Mouse (Mus musculus): Measurements from ENCODE around the gene Mss51. TPM values are rescaled to one million over a fixed set of nuclear protein-coding genes. Genes with fewer than 3 reads are reported as not detected.

Gene Mss51
- polyA plus RNA-seq, 1 experiment from 2014 or later, result 0.83 TPM

DNA sequence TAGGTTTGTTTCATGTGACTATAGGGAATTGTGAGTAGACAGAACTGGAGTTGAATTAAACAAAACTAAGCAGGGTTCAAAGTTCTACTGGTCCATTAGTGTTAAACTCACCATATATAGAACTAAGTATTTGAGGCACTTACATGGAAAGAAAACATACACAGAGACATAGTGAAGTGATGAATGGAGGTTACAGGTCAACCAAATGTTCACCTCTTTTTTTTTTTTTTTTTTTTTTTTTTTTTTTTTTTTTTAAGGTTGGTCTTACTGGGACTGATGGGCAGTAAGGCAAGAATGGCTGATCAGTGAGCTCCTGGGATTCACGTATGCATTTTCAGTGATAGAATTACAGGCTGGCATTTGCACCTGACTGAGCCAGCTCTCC is 16.5 kb downstream of the Mss51 start:
- H3K9me3 ChIP-seq (replicated peaks), result no peaks in the 10 kb centered on the region
- peak overlapping the region; percentile 67 for H3K4me2 ChIP-seq (replicated peaks)
- peak overlapping the region; percentile 63 for H3K4me3 ChIP-seq
- peak overlapping the region; percentile 66; the same call in 1 of the 2 replicates for H3K9ac ChIP-seq
- ATAC-seq (ENCODE audit: low FRiP score), result 0 out of 2 replicates have a peak, but pooled peaks have one; percentile 19
- peaks cover 10% of the 10 kb centered on the region for H3K27me3 ChIP-seq
- H3K27ac ChIP-seq, result no peak overlapping the region
- H3K36me3 ChIP-seq, result peaks cover 15% of the 10 kb centered on the region
- H3K4me1 ChIP-seq, result peaks cover 5% of the 10 kb centered on the region
- WGBS, result 55% methylated on average over 1 of the region's 1 CpGs

GRCm38 (mm10) chr14:20479291-20480194 is 17.2 kb downstream of the Mss51 start, which contains the start of gene Anxa7:
Gene Anxa7 (minus strand): TSS chr14:20480133.
- 0 out of 2 replicates have a peak within 1 kb of the TSS, but pooled peaks have one; percentile 23 for H3K27ac ChIP-seq
- 2% methylated on average over 48 of the region's 48 CpGs for WGBS
- peaks cover 10% of the 10 kb centered on the region for H3K27me3 ChIP-seq
- peak within 1 kb of the TSS; percentile 66 for H3K9ac ChIP-seq
- peaks cover 5% of the 10 kb centered on the region for H3K4me1 ChIP-seq
- peak within 1 kb of the TSS; percentile 63 for H3K4me3 ChIP-seq
- ATAC-seq (ENCODE audit: low FRiP score), result peak; percentile 75
- no peaks in the 10 kb centered on the region for H3K9me3 ChIP-seq (replicated peaks)
- H3K36me3 ChIP-seq, result peaks cover 9% of the 10 kb centered on the region; the same call in 1 of the 2 replicates
- H3K4me2 ChIP-seq (replicated peaks), result peak within 1 kb of the TSS; percentile 67

DNA sequence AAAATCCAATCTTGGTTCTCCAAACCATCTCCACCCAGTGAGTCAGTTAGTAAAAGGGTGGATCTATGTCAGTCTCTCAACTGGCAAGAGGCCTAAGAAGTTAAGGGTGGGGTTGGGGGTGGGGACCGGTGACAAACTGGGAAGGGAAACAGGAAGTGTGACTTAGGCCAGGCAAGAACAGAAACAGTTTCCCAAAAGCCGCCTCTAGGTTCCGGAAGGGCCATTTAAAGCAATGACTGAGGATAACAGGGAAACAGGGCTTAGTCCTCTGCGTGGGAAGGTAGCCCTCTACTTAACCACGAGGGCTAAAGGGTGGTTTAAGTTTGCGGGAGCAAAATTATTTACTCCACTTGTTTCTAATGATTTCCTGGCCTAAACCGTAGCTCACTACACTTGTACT is 17.9 kb downstream of the Mss51 start:
- ATAC-seq (ENCODE audit: low FRiP score), result no peak
- Histone ChIP-seq H3K4me3 (peak overlapping the region; percentile 63), H3K9me3 (replicated peaks) (no peaks in the 10 kb centered on the region), H3K27ac (0 out of 2 replicates have a peak overlapping the region, but pooled peaks have one; percentile 7), H3K9ac (no peak overlapping the region; the same call in 1 of the 2 replicates), H3K36me3 (0 out of 2 replicates have a peak, but pooled peaks cover 2% of the 10 kb centered on the region), H3K4me2 (replicated peaks) (peak overlapping the region; percentile 67), H3K27me3 (peaks cover 10% of the 10 kb centered on the region), H3K4me1 (peaks cover 5% of the 10 kb centered on the region)
- WGBS, result 23% methylated on average over 7 of the region's 7 CpGs

DNA sequence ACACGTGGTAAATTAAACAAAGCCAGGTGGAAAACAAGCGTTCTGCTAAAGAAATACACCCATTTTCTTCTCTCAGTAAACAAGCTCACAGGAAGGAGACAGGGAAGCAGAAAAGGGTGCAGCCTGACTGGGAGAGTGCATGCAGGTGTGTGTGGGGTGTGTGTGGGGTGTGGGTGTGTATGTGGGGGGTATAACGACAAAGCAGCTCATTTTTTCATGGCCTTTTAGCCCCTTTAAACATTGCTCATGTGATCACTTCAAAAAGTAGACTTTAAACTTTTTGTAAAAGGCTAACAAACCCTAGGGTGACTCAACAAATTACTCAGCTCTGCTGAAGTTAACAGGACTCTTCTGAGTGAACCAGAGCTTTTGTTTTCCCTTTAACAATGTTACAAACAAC is 18.3 kb downstream of the Mss51 start:
- WGBS, result 50% methylated on average over 3 of the region's 3 CpGs

GRCm38 (mm10) chr14:20477261-20478025 is 19.3 kb downstream of the Mss51 start:
- Histone ChIP-seq H3K9ac (no peak overlapping the region), H3K36me3 (no peaks in the 10 kb centered on the region), H3K4me2 (replicated peaks) (no peak overlapping the region), H3K27ac (no peak overlapping the region), H3K27me3 (peaks cover 10% of the 10 kb centered on the region), H3K4me3 (no peak overlapping the region), H3K4me1 (peaks cover 5% of the 10 kb centered on the region), H3K9me3 (replicated peaks) (no peaks in the 10 kb centered on the region)
- ATAC-seq (ENCODE audit: low FRiP score), result no peak
- 31% methylated on average over 4 of the region's 4 CpGs for WGBS

More for the DNA sequence above, 18.3 kb downstream of the Mss51 start:
- Histone ChIP-seq H3K36me3 (no peaks in the 10 kb centered on the region), H3K27ac (no peak overlapping the region), H3K4me2 (replicated peaks) (peak overlapping the region; percentile 67; the same call in 1 of the 2 replicates), H3K4me3 (no peak overlapping the region), H3K9ac (no peak overlapping the region), H3K4me1 (peaks cover 5% of the 10 kb centered on the region), H3K9me3 (replicated peaks) (no peaks in the 10 kb centered on the region), H3K27me3 (peaks cover 10% of the 10 kb centered on the region)
- ATAC-seq (ENCODE audit: low FRiP score), result no peak

GRCm38 (mm10) chr14:20460216-20460615 is 36.5 kb downstream of the Mss51 start:
- no peaks in the 10 kb centered on the region for H3K9me3 ChIP-seq (replicated peaks)
- no peak for ATAC-seq (ENCODE audit: low FRiP score)
- no peak overlapping the region for H3K27ac ChIP-seq

DNA sequence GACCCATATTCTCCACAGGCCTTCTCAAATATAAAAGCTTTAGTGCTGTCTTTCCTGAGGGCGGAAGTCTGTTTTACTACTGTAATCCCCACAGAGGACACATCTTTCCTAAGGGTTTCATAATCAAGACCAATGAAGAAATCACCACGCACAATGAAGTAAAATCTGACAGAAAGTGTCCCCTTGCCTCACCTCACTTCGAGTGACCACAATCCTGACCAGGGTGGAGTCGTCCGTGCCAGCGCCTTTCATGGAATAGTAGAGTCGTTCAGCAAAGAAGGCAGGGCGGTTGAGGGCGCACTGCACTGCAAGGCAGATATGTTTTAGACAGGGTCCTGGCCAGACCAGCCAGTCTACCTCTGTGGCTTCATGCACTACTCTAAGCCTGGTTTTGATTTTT is 38.3 kb downstream of the Mss51 start:
- H3K4me3 ChIP-seq, result no peak overlapping the region
- H3K9me3 ChIP-seq (replicated peaks), result no peaks in the 10 kb centered on the region
- H3K9ac ChIP-seq, result no peak overlapping the region
- H3K27me3 ChIP-seq, result no peaks in the 10 kb centered on the region
- no peak for ATAC-seq (ENCODE audit: low FRiP score)
- H3K4me2 ChIP-seq (replicated peaks), result no peak overlapping the region
- WGBS, result 94% methylated on average over 9 of the region's 9 CpGs
- no peaks in the 10 kb centered on the region for H3K4me1 ChIP-seq
- H3K27ac ChIP-seq, result no peak overlapping the region
- H3K36me3 ChIP-seq, result 0 out of 2 replicates have a peak, but pooled peaks cover 4% of the 10 kb centered on the region

More at GRCm38 (mm10) chr14:20460216-20460615, 36.5 kb downstream of the Mss51 start:
- no peaks in the 10 kb centered on the region for H3K27me3 ChIP-seq
- peaks cover 10% of the 10 kb centered on the region; the same call in 1 of the 2 replicates for H3K36me3 ChIP-seq
- no peak overlapping the region for H3K4me2 ChIP-seq (replicated peaks)
- no peak overlapping the region for H3K4me3 ChIP-seq
- no peaks in the 10 kb centered on the region for H3K4me1 ChIP-seq
- 82% methylated on average over 14 of the region's 14 CpGs for WGBS
- H3K9ac ChIP-seq, result no peak overlapping the region

DNA sequence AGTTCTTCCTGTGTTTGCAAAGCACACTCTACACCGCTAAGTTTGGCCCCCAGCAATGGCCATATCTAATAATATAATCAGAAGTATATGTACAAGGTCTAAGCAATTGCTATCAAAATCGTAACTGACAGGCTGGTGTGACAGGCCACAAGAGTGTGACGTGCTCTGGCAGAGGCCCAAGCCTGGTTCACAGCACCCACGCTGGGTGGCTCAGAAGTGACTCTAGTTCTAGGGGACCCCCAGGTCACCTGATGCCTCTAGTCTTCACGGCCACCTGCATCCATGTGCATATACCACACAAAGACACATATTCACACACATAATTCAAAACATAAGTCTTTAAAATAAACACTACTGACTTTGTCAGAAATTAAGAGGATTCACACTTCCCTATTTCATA is 43.8 kb downstream of the Mss51 start:
- 91% methylated on average over 5 of the region's 5 CpGs for WGBS
- peaks cover 5% of the 10 kb centered on the region; the same call in 1 of the 2 replicates for H3K4me1 ChIP-seq
- no peak for ATAC-seq (ENCODE audit: low FRiP score)
- no peak overlapping the region for H3K27ac ChIP-seq
- no peaks in the 10 kb centered on the region for H3K36me3 ChIP-seq
- no peaks in the 10 kb centered on the region for H3K9me3 ChIP-seq (replicated peaks)
- no peak overlapping the region for H3K4me3 ChIP-seq
- H3K9ac ChIP-seq, result no peak overlapping the region
- H3K27me3 ChIP-seq, result no peaks in the 10 kb centered on the region
- H3K4me2 ChIP-seq (replicated peaks), result no peak overlapping the region

- WGBS, result 3% methylated on average over 15 of the region's 15 CpGs
- Histone ChIP-seq H3K4me2 (replicated peaks) (peak within 1 kb of the TSS; percentile 58), H3K27ac (no peak within 1 kb of the TSS), H3K27me3 (no peaks in the 10 kb centered on the region), H3K4me1 (peaks cover 5% of the 10 kb centered on the region; the same call in 1 of the 2 replicates), H3K9ac (peak within 1 kb of the TSS; percentile 37; the same call in 1 of the 2 replicates), H3K36me3 (no peaks in the 10 kb centered on the region), H3K9me3 (replicated peaks) (no peaks in the 10 kb centered on the region), H3K4me3 (peak within 1 kb of the TSS; percentile 34)
- 0 out of 2 replicates have a peak, but pooled peaks have one; percentile 32 for ATAC-seq (ENCODE audit: low FRiP score)
Measured at GRCm38 (mm10) chr14:20451765-20452331, 44.9 kb downstream of the Mss51 start, which contains the start of gene Cfap70. Gene Cfap70 (minus strand): TSS chr14:20452226.

- Histone ChIP-seq H3K4me1 (peaks cover 5% of the 10 kb centered on the region; the same call in 1 of the 2 replicates), H3K27me3 (no peaks in the 10 kb centered on the region), H3K4me2 (replicated peaks) (peak overlapping the region; percentile 58), H3K4me3 (peak overlapping the region; percentile 34), H3K9me3 (replicated peaks) (no peaks in the 10 kb centered on the region), H3K9ac (peak overlapping the region; percentile 37; the same call in 1 of the 2 replicates), H3K36me3 (no peaks in the 10 kb centered on the region), H3K27ac (no peak overlapping the region)
- WGBS, result 24% methylated on average over 2 of the region's 2 CpGs
- no peak for ATAC-seq (ENCODE audit: low FRiP score)
Measured at GRCm38 (mm10) chr14:20451302-20451701, 45.4 kb downstream of the Mss51 start.

DNA sequence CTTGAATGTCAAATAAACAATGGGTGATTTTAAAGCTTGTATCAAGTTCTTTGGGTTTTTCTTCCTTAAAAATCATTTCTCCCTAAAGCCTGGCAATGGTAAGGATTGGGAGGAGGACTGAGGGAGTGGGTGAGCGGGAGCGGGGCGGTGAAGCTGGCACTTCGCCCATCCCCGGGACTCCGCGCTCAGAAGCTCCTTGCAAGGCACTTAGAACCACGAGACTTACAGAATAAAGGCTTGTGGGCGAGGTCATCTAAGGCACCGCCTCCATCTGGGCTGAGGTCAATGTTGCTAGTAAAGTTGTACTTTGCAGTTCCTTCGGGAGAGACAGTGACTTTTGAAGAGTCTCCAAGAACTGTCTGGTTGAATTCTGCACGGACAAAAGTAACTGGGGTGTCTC is 49.5 kb downstream of the Mss51 start:
- Histone ChIP-seq H3K4me1 (peaks cover 5% of the 10 kb centered on the region; the same call in 1 of the 2 replicates), H3K27me3 (no peaks in the 10 kb centered on the region), H3K36me3 (no peaks in the 10 kb centered on the region), H3K9ac (no peak overlapping the region), H3K4me3 (no peak overlapping the region), H3K27ac (no peak overlapping the region), H3K9me3 (replicated peaks) (peaks cover 2% of the 10 kb centered on the region; the same call in 1 of the 2 replicates), H3K4me2 (replicated peaks) (no peak overlapping the region)
- 66% methylated on average over 12 of the region's 12 CpGs for WGBS
- ATAC-seq (ENCODE audit: low FRiP score), result no peak

Data from hindbrain, embryonic 12.5 days (tissue).